Mouse (Mus musculus): ENCODE measurements around the gene Acot8. TPM values are rescaled to one million over a fixed set of nuclear protein-coding genes. Genes with fewer than 3 reads are reported as not detected.

Gene Acot8
- total RNA-seq, 1 experiment: 46.4 TPM

DNA sequence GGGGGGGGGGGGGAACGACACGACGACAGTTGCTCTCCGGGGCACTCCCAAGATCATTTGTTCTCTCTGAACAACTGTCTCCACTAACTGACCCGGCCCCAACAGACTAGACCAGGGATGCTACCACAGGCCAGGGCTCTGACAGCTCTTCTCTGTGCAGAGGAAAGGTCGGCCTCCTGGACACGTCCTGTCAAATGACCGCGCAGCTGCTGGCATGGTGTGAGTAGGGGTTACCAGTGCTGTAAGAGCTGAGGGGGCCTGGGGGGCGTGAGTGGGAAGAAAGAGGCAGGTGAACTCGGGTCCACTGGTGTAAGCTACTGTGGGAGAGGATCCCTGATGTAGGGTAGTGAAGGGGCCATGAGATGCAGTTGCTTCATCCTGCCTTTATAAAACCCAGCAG lies 46.8 kb downstream of the Acot8 start:
- Histone ChIP-seq H3K9ac (ENCODE audit: insufficient read depth, low read depth, low read length, poor library complexity, severe bottlenecking) (no peak overlapping the region), H3K4me1 (ENCODE audit: control insufficient read depth in 2 of 2, insufficient read depth in 2 of 2, low read length in 2 of 2, poor library complexity in 1 of 2) (peaks cover 2 to 3% of the 10 kb centered on the region in 2 experiments; a peak in 1 of 4 replicates), H3K27ac (ENCODE audit: insufficient read depth, low read depth, low read length, poor library complexity, severe bottlenecking) (no peak overlapping the region), H3K9me3 (ENCODE audit: control insufficient read depth, insufficient read depth, low read depth, low read length) (no peaks in the 10 kb centered on the region), H3K36me3 (ENCODE audit: control insufficient read depth, insufficient read depth, low read length, poor library complexity, severe bottlenecking) (peaks cover 66% of the 10 kb centered on the region), H3K4me3 (ENCODE audit: insufficient read depth in 1 of 2, low read depth in 1 of 2, low read length in 2 of 2, poor library complexity in 1 of 2, severe bottlenecking in 1 of 2) (no peak overlapping the region)
- DNase-seq (ENCODE audit: low read depth, low spot score): no peak
- in situ Hi-C loops (cut with MboI; ENCODE audit: low sequenced_read_pairs in 2 of 2, unreplicated experiment in 2 of 2): no loop called here
- TF ChIP-seq HCFC1 (IDR thresholded peaks at IDR 0.05; ENCODE audit: borderline replicate concordance, insufficient read depth, low read length): no peak
- no peak for TF ChIP-seq CHD2 (IDR thresholded peaks at IDR 0.05; ENCODE audit: low read depth, low read length)

DNA sequence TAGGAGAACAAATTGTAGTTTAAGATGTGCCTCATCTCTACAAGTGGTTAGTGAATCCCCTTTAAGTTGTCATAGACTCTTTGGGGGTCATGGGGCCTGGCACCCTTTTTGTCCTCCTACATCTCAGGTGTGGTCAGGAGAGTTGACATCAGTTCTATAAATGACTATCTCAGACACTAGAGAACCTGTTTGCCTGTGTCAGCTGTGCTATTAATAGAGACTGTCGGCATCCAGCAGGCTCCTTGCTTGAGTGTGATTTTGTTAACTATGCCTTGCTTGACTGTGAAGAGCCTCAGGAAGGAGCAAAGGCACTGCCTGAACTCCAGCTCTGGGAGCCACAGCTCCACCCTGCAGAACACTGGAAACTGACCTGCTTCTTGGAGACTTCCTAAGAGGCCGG lies 49.9 kb downstream of the Acot8 start:
- peaks cover 54% of the 10 kb centered on the region for H3K36me3 ChIP-seq (ENCODE audit: control insufficient read depth, insufficient read depth, low read length, poor library complexity, severe bottlenecking)
- TF ChIP-seq ZNF384 (IDR thresholded peaks at IDR 0.05; ENCODE audit: low read depth, low read length): no peak
- TF ChIP-seq MAFK (IDR thresholded peaks at IDR 0.05; ENCODE audit: insufficient read depth, low read depth, low read length): no peak
- TF ChIP-seq ZC3H11A (IDR thresholded peaks at IDR 0.05; ENCODE audit: borderline replicate concordance, low read depth, low read length): no peak
- TF ChIP-seq CHD2 (IDR thresholded peaks at IDR 0.05; ENCODE audit: low read depth, low read length): no peak
- TF ChIP-seq HCFC1 (IDR thresholded peaks at IDR 0.05; ENCODE audit: borderline replicate concordance, insufficient read depth, low read length): no peak
- H3K4me3 ChIP-seq (ENCODE audit: insufficient read depth in 1 of 2, low read depth in 1 of 2, low read length in 2 of 2, poor library complexity in 1 of 2, severe bottlenecking in 1 of 2): no peak overlapping the region
- in situ Hi-C loops (cut with MboI; ENCODE audit: low sequenced_read_pairs in 2 of 2, unreplicated experiment in 2 of 2): no loop called here
- H3K9ac ChIP-seq (ENCODE audit: insufficient read depth, low read depth, low read length, poor library complexity, severe bottlenecking): no peak overlapping the region
- H3K9me3 ChIP-seq (ENCODE audit: control insufficient read depth, insufficient read depth, low read depth, low read length): no peaks in the 10 kb centered on the region
- no peak for DNase-seq (ENCODE audit: low read depth, low spot score)
- no peak overlapping the region for H3K27ac ChIP-seq (ENCODE audit: insufficient read depth, low read depth, low read length, poor library complexity, severe bottlenecking)
- H3K4me1 ChIP-seq (ENCODE audit: control insufficient read depth in 2 of 2, insufficient read depth in 2 of 2, low read length in 2 of 2, poor library complexity in 1 of 2): no peaks in the 10 kb centered on the region

DNA sequence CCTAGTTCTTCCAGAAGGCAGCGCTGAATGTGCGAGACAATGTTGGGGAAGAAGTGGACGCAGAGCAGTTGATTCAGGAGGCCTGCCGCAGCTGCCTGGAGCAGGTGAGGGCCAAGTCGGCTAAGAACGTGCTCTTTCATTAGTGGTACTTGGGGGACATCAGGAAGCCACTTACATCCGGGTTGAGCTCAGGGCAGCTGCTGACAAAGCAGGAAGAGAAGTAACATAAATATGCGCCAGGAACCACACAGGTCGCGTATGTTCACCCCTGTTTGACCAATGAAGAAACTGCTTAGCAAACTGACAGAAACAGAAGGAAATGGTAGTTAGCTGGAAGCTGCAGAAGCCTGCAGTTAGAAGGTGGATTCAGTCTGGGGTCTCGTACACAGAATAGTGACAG lies 50.6 kb downstream of the Acot8 start:
- H3K4me3 ChIP-seq (ENCODE audit: insufficient read depth in 1 of 2, low read depth in 1 of 2, low read length in 2 of 2, poor library complexity in 1 of 2, severe bottlenecking in 1 of 2): no peak overlapping the region
- DNase-seq (ENCODE audit: low read depth, low spot score): no peak

DNA sequence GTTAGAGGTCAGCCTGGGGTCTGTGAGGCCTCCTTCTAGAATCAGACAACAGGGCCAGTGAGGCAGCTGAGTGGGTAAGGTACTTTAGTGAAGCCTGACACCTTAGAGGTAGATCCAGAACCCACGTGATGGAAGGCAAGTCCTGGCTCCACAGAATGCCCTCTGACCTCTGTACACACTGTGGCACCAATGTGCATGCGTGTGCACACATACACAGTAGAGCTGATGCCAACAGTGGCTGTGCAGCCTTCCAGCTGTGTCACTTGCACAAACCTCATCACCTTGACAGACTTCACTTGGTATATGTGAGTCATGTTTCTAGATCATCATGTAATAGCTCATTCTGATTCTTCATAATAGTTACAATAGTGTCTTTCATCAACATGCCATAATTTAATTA lies 52.2 kb downstream of the Acot8 start:
- no peaks in the 10 kb centered on the region for H3K9me3 ChIP-seq (ENCODE audit: control insufficient read depth, insufficient read depth, low read depth, low read length)
- H3K4me1 ChIP-seq (ENCODE audit: control insufficient read depth in 2 of 2, insufficient read depth in 2 of 2, low read length in 2 of 2, poor library complexity in 1 of 2): peaks cover 0 to 2% of the 10 kb centered on the region in 2 experiments; a peak in 1 of 4 replicates
- no peak for TF ChIP-seq HCFC1 (IDR thresholded peaks at IDR 0.05; ENCODE audit: borderline replicate concordance, insufficient read depth, low read length)
- no peak for TF ChIP-seq MAFK (IDR thresholded peaks at IDR 0.05; ENCODE audit: insufficient read depth, low read depth, low read length)
- no peak for TF ChIP-seq ZNF384 (IDR thresholded peaks at IDR 0.05; ENCODE audit: low read depth, low read length)
- no peak for TF ChIP-seq CHD2 (IDR thresholded peaks at IDR 0.05; ENCODE audit: low read depth, low read length)
- no peak for TF ChIP-seq ZC3H11A (IDR thresholded peaks at IDR 0.05; ENCODE audit: borderline replicate concordance, low read depth, low read length)
- in situ Hi-C loops (cut with MboI; ENCODE audit: low sequenced_read_pairs in 2 of 2, unreplicated experiment in 2 of 2): no loop called here
- H3K36me3 ChIP-seq (ENCODE audit: control insufficient read depth, insufficient read depth, low read length, poor library complexity, severe bottlenecking): peaks cover 46% of the 10 kb centered on the region
- no peak overlapping the region for H3K27ac ChIP-seq (ENCODE audit: insufficient read depth, low read depth, low read length, poor library complexity, severe bottlenecking)
- H3K4me3 ChIP-seq (ENCODE audit: insufficient read depth in 1 of 2, low read depth in 1 of 2, low read length in 2 of 2, poor library complexity in 1 of 2, severe bottlenecking in 1 of 2): no peak overlapping the region
- H3K9ac ChIP-seq (ENCODE audit: insufficient read depth, low read depth, low read length, poor library complexity, severe bottlenecking): no peak overlapping the region
- no peak for DNase-seq (ENCODE audit: low read depth, low spot score)

More for the DNA sequence above, 50.6 kb downstream of the Acot8 start:
- H3K9ac ChIP-seq (ENCODE audit: insufficient read depth, low read depth, low read length, poor library complexity, severe bottlenecking): no peak overlapping the region
- in situ Hi-C loops (cut with MboI; ENCODE audit: low sequenced_read_pairs in 2 of 2, unreplicated experiment in 2 of 2): no loop called here
- H3K4me1 ChIP-seq (ENCODE audit: control insufficient read depth in 2 of 2, insufficient read depth in 2 of 2, low read length in 2 of 2, poor library complexity in 1 of 2): no peaks in the 10 kb centered on the region
- H3K27ac ChIP-seq (ENCODE audit: insufficient read depth, low read depth, low read length, poor library complexity, severe bottlenecking): no peak overlapping the region
- H3K9me3 ChIP-seq (ENCODE audit: control insufficient read depth, insufficient read depth, low read depth, low read length): no peaks in the 10 kb centered on the region
- TF ChIP-seq MAFK (IDR thresholded peaks at IDR 0.05; ENCODE audit: insufficient read depth, low read depth, low read length): no peak
- no peak for TF ChIP-seq ZC3H11A (IDR thresholded peaks at IDR 0.05; ENCODE audit: borderline replicate concordance, low read depth, low read length)
- peaks cover 50% of the 10 kb centered on the region for H3K36me3 ChIP-seq (ENCODE audit: control insufficient read depth, insufficient read depth, low read length, poor library complexity, severe bottlenecking)

DNA sequence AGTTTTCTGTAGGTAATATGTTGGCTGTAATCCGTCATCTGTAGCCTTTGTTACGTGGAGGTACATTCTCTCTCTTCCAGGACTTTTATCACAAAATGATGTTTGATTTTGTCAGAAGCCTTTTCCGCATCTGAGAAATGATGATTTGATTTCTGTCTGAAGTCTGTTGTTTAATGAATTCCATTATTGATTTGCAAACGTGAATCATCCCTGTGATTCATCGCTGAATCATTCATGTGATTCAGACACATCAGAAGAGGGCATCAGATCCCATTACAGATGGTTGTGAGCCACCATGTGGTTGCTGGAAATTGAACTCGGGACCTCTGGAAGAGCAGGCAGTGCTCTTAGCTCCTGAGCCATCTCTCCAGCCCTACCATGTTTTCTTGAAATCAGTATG lies 55.7 kb downstream of the Acot8 start:
- Histone ChIP-seq H3K9ac (ENCODE audit: insufficient read depth, low read depth, low read length, poor library complexity, severe bottlenecking) (no peak overlapping the region), H3K4me1 (ENCODE audit: control insufficient read depth in 2 of 2, insufficient read depth in 2 of 2, low read length in 2 of 2, poor library complexity in 1 of 2) (peaks cover 0 to 4% of the 10 kb centered on the region in 2 experiments; a peak in 2 of 4 replicates), H3K27ac (ENCODE audit: insufficient read depth, low read depth, low read length, poor library complexity, severe bottlenecking) (no peak overlapping the region), H3K9me3 (ENCODE audit: control insufficient read depth, insufficient read depth, low read depth, low read length) (no peaks in the 10 kb centered on the region), H3K4me3 (ENCODE audit: insufficient read depth in 1 of 2, low read depth in 1 of 2, low read length in 2 of 2, poor library complexity in 1 of 2, severe bottlenecking in 1 of 2) (no peak overlapping the region), H3K36me3 (ENCODE audit: control insufficient read depth, insufficient read depth, low read length, poor library complexity, severe bottlenecking) (peaks cover 27% of the 10 kb centered on the region)
- in situ Hi-C loops (cut with MboI; ENCODE audit: low sequenced_read_pairs in 2 of 2, unreplicated experiment in 2 of 2): no loop called here
- TF ChIP-seq ZNF384 (IDR thresholded peaks at IDR 0.05; ENCODE audit: low read depth, low read length) (no peak), ZC3H11A (IDR thresholded peaks at IDR 0.05; ENCODE audit: borderline replicate concordance, low read depth, low read length) (no peak), HCFC1 (IDR thresholded peaks at IDR 0.05; ENCODE audit: borderline replicate concordance, insufficient read depth, low read length) (no peak)
- no peak for DNase-seq (ENCODE audit: low read depth, low spot score)

Measured in ES-E14 (cell line).